Mouse (Mus musculus): ENCODE results near the gene Xdh. TPM values are rescaled to one million over a fixed set of nuclear protein-coding genes. Genes with fewer than 3 reads are reported as not detected.

The Xdh gene
- total RNA-seq (2021) = 10 to 100 TPM; 40.6 to 66.0 TPM
- long read RNA-seq, experiment 1, full-length matches to known transcripts = 19 of 25 reads
- long read RNA-seq, experiment 1, partial matches to known transcripts = 2 of 25 reads
- long read RNA-seq, experiment 1, other reads (novel, unspliced or antisense) = 4 of 25 reads
- long read RNA-seq, experiment 2, full-length matches to known transcripts = 12 of 14 reads
- long read RNA-seq, experiment 2, partial matches to known transcripts = 1 of 14 reads
- long read RNA-seq, experiment 2, other reads (novel, unspliced or antisense) = 1 of 14 reads

DNA sequence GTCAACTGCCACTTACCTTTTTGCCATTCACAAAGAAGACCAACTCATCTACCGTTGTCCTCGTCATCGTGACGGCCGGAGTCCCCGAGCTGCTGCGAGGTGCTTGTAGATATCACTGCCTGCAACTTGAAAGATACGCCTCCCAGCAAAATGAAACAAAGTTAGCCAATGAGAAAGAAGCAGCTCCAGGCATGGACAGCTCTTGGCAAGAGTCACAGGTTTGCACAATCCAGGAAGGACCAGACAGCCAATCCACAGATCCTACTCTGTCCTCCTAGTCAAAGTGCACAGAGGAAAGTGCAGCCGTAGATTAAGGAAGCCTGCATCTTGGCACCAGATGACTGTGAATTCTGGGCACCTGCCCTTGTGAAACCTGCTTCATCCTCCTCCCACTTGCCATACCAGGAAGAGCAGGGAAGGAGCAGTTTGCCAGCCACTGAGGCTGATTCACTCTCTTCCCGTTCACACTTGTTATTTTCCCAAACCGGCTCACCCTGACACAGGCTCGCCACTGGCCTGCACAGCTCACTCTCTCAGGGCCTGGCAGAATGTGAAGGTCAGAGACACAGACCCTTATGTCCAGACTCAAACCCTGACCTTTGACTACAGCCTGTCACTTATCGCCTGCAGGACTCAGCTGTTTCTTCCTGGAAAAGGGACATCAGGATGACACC is at the start of gene Xdh:
TSS of gene Xdh (minus strand) at position 135 of the 674 bp plus-strand sequence.
- intact Hi-C loops (cut with DNase I) = loop anchor here (2.0 kb wide), 1 partner anchor 65 kb away; no protein-coding TSS in a partner anchor
- DNase-seq = peak; percentile 59 to 68

DNA sequence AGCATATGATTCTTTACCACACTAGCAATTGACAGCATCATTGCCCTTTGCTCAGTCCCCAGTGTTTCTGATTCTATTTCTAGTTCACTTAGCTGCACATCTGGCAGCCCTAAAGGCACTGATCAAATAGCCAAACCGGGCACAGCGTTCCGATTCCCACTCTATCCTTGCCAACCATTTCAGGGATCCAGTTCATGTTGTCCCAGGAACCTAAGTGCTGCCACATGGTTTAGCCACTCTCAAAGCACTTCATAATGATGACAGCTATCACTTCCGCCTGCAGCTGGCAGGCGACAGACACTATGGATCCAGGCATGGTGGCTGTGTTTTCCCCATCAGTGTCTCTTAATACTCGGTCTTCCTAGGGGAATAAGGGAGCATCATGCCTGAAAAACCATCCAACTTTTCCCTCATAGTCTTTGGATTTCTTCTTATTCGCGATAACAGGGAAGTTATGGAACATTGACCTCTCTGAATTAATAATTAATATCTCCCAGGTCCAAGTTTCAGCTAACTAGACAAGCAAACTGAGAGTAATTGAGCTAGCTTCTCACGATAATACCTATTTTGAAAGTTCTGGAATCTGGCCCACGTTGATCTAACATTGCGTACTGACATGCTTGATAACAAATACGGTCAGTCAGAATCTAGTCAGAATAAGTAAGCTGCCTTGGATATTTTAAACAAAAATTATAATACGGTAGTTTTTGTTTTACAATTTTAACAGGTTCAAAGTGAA is 46.1 kb upstream of the Xdh start:
- intact Hi-C loops (cut with DNase I) = no loop called here
- DNase-seq = peak in 1 of 2 experiments; percentile 20

DNA sequence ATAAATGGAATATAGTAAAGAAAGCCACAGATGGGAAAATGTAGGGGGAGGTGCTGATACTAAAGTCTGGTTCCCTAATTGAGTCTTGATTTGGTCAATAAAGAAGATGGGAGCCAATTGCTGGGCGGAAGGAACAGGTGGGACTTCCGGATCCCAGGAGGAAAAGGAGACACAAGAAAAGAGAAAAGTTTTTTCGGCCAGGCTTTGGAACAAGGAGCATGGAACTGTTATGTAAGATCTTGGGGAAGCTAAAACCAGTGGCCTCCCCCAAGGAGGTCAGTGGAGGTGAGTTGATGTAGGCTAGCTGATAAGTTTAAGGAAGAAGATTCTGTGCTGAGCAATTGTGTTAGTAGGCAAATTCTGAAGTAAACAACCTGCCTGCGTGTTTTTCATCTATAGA is 41.3 kb upstream of the Xdh start:
- intact Hi-C loops (cut with DNase I) = no loop called here

DNA sequence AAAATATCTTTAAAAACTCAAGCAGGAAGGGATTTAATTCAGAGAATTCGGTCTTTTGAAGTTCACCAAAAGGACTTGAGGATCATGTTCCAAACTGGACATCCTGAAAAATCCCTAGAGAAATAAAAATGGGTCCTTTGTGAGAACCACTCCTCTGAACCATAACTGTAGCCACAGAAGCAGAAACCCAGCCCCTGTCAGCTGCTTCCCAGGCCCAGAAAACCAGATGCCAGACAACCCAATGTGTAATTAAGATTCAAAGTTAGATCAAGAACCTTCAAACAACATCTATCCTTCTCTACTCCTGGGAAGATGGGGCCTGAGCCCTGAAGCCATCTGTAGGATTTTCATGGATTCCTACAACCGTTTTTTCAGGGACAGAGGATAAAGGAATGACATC is 36.6 kb upstream of the Xdh start:
- intact Hi-C loops (cut with DNase I) = no loop called here
- no peak for DNase-seq

More for the DNA sequence above, 41.3 kb upstream of the Xdh start:
- no peak for DNase-seq

DNA sequence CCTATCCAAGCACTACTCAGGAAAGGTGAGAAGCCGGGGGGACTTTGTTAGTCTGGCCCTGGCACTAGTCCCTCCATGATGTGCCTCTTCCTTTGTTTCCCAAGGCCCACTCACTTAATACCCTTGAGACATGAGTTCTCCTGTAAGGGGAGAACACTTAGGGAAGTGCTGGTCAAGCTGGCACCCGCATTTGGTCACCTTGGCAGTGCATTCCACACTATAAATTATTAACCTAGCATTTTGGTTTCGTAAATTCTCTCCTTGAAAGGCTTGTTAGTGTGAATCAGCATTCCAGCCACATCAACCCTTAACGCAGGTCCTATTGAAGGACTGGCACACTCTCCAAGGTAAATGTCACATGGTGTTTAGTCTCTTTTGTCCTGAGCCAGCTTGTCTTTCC is 35.9 kb upstream of the Xdh start:
- intact Hi-C loops (cut with DNase I) = no loop called here
- no peak for DNase-seq

DNA sequence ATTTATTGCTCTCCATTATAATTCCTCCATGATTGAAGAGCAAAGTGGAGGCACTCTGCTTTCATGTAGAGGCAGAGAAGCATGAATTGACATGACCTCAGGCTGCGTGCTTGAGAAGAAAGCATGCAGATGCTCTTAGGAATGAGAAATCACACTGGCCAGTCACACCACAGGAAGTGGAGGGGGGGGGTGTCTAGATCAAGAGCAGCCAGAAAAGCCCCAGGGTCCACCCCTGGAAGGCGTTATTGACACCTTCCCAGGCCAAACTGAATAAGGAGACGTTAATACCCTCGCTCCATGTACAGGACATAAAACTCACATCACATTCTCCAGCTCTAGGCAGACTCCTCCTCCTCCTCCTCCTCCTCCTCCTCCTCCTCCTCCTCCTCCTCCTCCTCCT is 34.5 kb upstream of the Xdh start:
- intact Hi-C loops (cut with DNase I) = no loop called here
- DNase-seq = no peak

DNA sequence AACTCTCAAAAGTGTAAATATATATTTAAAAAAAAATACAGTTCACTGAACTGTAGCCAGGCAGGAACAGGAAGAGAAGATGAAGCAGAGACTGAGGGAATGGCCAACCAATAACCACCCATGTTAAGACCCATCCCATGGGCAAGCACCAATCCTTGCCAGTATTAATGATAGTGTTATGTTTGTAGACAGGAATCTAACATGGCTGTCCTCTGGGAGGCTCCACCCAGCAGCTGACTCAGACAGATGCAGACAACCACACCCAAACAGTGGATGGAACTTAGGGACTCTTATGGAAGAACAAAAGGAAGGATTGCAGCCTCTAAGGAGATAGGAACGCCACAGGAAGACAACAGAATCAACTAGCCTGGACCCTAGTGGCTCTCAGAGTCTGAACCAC is 32.9 kb upstream of the Xdh start:
- no peak for DNase-seq
- intact Hi-C loops (cut with DNase I) = no loop called here

DNA sequence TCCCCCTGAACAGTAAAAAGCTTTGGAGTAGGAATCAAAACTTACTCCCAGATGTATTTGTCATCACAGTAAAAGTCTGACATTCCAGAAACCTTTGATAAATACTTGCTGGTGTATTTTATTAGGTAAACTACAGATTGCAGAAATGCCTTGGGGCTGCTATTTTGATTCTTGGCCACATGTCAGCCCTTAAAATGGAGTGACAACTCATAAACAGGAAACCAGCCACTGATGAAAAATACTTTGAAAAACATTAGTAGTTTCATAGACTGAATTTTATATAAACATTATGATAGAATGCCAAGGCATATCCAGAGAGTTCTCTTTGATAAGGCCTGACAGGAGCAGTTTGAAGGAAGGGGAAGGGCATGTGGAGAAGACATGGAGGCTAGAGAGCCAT is 26.1 kb upstream of the Xdh start:
- intact Hi-C loops (cut with DNase I) = no loop called here

DNA sequence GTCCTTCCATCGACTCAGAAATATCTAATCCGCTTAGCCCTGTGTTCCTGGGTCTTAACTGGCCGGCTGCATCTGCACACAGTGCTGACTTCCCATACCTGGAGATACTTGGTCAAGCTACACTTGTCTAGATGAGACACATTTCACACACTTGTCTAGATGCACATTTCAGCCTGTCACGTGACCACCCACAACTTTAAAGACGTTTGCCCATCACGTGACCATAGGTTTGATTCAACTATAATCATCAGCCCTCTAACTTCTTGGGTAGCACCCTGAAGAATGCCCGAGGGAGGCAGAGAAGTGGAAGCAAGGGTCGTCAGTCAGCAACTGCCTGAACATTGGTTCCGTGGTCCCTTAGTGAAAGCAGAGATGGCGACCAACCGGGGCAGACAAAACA is 22.7 kb upstream of the Xdh start:
- intact Hi-C loops (cut with DNase I) = loop anchor here (5.0 kb wide), 1 partner anchor 80 kb away; no protein-coding TSS in a partner anchor

More for the DNA sequence above, 26.1 kb upstream of the Xdh start:
- DNase-seq = no peak

DNA sequence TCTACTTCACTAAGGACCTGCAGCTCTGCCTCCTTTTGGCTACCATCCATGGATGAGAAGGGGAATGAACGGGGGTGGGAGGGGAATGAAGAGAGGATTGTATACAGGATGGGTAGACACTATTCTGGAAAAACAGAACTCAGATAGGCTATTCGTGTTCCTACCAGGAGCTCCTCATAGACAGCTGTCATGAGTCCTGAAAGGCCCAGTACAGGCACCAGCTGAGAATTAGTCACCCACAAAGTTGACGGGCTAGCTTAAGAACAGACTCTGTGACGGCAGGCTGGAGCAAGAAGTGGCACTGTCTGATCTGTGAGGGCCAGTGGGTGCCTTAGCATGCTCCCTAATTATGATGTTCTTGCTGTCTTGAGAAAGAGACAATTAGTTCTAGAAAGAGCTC is 21.3 kb upstream of the Xdh start:
- DNase-seq = no peak
- intact Hi-C loops (cut with DNase I) = loop anchor here (5.0 kb wide), 1 partner anchor 79 kb away; no protein-coding TSS in a partner anchor

More for the DNA sequence above, 22.7 kb upstream of the Xdh start:
- DNase-seq = no peak

DNA sequence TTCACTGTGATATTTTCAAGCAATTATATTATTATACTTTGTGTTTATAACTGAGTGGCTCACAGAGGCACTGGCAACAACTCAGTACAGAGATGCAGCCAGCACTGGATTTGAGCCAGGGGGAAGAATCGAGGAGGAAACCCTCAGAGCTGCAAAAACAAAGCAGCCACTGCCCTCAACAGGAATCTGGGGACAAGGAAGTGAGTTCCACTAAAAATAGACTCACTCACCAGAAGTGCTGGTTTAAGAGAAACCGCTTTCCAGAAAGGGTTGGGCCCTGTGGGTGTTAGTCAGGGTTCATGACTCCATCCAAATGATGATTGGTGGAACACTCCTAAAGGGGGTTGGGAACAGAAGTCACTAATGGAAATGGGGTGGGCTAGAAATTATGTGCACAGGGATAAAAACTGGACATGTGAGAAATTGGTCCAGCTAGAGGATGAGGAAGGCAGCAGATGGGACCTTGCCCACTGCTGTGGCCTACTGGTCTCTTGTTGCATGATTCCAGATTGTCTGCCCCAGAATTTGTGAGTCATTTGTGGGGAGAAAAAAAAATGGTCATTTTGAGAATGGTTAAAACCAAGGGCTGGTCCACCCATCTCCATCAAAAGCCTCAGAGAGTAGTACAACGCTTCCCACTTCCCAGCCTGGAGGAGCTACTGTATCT is 20.5 kb upstream of the Xdh start:
- intact Hi-C loops (cut with DNase I) = loop anchor here (5.0 kb wide), 1 partner anchor 78 kb away; no protein-coding TSS in a partner anchor
- peak; percentile 81 to 82 for DNase-seq

DNA sequence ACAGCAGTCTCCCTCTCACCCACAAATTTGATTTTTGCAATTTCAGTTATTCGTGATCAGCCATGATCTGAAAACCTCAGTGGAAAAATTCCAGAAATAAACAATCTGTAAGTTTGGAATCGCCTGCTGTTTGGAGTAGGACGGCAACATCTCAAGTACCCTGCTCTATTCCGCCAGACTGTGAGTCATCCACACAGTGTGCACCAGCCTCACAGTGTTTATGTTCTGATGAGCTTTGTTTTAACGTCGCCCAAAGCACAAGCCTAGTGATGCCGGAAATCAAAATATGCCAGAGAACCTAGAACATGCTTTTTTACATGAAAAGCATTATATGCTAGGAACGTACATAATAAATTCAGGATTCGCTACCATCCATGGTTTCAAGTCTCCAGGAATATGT is 14.9 kb upstream of the Xdh start:
- intact Hi-C loops (cut with DNase I) = no loop called here
- no peak for DNase-seq

DNA sequence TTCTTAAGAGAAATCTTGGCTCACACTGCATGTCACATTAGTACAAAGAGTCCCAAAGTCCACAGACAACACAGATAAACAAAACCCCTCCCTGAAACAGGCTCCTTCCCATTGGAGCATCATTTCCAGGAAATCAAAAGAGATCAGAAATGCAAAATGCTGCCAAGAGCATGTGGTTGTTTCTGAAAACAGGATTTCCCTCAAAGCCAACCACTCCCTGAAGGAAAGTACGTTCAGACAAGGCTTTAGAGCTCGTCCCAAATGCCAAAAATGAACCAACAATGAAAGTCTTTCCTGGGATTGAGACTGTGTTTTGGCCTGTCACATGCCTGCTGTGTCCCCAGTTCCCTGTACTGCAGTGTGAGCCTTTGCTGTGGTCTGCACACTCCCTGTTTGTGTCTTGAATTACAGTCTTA is 12.6 kb upstream of the Xdh start:
- intact Hi-C loops (cut with DNase I) = no loop called here
- peak; percentile 28 to 53 for DNase-seq

DNA sequence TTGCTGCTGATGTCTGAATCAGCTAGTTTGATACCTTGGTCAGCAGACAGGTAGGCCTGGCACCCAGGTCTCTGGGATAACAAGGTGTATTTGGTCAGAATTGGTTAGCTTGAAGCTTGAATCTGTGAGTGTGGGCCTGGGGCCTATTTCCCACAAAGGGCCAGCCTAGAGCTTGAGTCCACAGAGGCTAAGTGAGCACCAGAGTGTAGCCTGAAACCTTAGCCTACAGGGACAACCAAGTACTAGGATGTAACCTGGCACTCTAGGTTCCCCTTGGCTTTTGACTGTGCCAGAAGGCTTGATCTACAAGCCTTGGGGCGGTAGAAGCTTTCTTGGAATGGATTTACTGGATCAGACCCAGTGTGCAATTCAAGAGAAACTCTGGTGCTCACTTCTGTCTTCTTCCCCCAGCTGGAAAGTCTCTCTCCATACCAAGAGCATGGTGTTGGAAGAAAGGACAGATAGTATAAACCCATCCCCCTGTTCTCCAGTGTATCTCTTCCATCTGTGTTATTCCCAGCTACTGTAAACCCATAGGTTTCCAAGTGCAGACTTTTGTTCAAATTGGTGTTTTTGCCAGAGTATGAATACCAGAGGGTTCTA is 11.9 kb upstream of the Xdh start:
- DNase-seq = no peak
- intact Hi-C loops (cut with DNase I) = no loop called here

DNA sequence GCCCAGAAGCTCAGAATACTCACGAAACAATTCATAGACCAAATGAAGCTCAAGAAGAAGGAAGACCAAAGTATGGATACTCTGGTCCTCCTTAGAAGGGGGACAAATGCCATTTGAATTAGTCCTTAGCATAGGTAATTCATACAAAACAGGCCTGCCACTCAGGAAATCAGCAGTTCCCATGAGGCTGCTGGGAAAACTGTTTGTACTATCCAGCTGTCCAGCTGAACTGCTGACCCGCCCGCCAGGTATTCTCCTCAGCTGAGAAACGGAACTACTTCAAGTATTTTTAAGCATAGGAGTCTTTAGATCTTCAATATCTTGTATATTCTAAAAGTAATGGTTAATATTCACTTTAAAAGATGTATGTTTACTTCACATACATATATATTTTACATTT is 10.7 kb upstream of the Xdh start:
- no peak for DNase-seq
- intact Hi-C loops (cut with DNase I) = no loop called here

DNA sequence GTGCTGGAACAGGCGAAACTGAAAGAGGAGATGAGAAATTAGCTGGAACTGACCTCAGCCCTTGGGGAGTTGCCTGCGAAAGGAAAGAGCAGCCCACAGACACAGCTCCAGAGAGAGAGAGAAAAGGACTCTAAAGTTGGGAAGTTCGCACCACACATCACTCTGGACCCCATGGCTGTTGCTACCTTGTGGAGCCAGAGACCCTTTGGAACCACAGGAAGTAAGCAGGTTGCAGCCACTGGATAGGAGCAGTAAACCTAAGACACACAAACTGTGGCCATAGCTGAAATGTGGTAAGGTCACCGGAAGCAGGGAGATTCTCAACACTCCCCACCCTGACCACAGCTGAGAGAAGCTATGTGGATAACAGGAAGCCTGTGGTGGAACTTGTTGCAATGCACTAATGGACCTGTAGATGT is 2.1 kb upstream of the Xdh start:
- intact Hi-C loops (cut with DNase I) = no loop called here
- DNase-seq = peak in 1 of 2 experiments; percentile 10

DNA sequence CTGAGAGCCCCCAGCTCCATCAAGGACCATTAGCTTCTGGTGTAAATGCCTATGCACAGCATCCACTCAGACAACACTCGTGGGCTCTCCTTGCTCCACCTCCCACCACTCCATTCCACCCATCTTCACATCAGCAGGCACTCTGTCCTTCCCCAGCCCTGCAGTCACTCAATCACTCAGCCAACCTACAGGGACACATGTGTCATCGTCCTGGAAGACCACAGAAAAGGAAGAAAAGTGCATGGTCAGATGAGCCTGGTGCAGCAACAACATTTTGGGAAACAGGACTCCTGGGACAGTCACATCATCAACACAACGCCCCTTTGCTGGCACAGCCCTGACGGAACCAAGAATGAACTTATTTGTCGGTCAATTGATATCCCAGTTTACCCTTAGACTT is 974 bp upstream of the Xdh start:
- intact Hi-C loops (cut with DNase I) = loop anchor here (2.0 kb wide), 1 partner anchor 64 kb away; no protein-coding TSS in a partner anchor
- no peak for DNase-seq

DNA sequence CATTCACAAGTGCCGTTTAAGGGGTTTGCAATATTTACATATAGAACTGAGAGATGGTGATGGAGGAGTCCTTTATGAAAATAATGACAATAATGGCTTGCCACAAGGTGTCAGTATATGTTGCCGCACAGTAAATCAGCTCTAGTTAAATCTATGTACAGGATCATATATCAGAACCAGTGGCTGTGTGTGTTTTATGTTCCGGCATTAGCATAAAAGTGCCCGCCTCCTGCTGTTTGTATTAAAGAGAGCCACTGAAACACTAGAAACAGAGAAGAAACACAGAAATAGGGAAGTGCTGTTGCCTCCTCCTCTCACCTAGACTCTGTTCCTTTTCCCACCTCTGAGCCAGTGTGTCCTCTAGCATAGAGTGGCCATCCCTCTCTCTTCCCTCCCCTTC is 498 bp downstream of the Xdh start:
- intact Hi-C loops (cut with DNase I) = no loop called here
- DNase-seq = no peak

DNA sequence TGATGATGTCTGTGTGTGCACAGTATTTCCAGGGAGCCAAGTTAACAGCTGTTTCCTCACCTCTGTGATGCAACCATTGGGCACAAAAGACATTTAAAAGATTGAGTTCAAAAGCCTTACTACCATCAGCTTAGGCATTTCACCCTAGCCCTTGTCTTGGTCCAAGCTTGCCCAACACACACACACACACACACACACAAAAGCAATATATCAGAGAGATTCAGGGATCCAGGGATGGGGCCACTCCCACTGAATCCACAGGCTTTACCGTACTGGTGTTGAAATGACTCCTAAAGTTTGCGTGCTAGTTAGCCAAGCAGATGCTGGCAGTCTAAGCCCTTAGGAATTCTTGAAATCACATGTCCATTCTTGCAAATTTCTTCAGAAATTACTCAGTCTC is 1.2 kb downstream of the Xdh start:
- intact Hi-C loops (cut with DNase I) = no loop called here
- DNase-seq = no peak

DNA sequence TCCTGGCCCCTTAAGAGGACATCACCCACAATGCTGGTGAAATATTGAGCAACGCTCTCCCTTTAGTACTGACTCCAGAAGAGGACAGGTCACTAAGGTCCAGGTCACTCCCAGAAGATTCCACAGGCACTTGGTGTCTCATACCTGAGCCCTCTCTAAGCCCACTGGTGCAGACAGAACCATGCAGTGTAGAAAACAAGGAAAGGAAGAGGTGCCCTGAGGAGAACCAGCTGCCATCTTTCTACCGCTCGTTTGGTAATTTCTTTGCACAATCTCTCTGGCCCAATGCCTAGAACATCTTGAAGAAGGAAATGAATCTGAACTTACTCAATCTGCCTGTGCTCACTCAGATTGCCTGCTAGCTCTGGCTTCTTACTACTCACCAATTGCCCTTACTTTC is 2.0 kb downstream of the Xdh start:
- intact Hi-C loops (cut with DNase I) = no loop called here
- peak; percentile 45 to 60 for DNase-seq
